Mouse (Mus musculus) heart, embryonic 11.5 days (tissue): Measurements from ENCODE around the gene Npas2. TPM values are rescaled to one million over a fixed set of nuclear protein-coding genes. Genes with fewer than 3 reads are reported as not detected.

Experiments used
- ATAC-seq: fragments of 200-750 bp; cut with Nextera tagmentation; replicated peaks from 2 replicates; pipeline ENCODE4 v1.8.0; 2017; ENCODE audit warnings: moderate library complexity; ENCODE audit not compliant: insufficient number of reproducible peaks, low FRiP score, low TSS enrichment
- H3K27ac ChIP-seq: fragments of 300-500 bp; sonication (generic); 2 replicates; pipeline ENCODE4 v1.5.1; 2014; ENCODE audit warnings: mild to moderate bottlenecking, low read depth, low read length
- H3K27me3 ChIP-seq: fragments of 300-500 bp; sonication (generic); 2 replicates; pipeline ENCODE4 v1.6.1; 2014; ENCODE audit warnings: mild to moderate bottlenecking, low read length, mixed read lengths; ENCODE audit not compliant: control insufficient read depth, insufficient read depth
- H3K36me3 ChIP-seq: fragments of 300-500 bp; sonication (generic); 2 replicates; pipeline ENCODE4 v1.6.1; 2014; ENCODE audit warnings: mild to moderate bottlenecking, low read length, moderate library complexity, mixed read lengths; ENCODE audit not compliant: control insufficient read depth, insufficient read depth
- H3K4me1 ChIP-seq: fragments of 300-500 bp; sonication (generic); 2 replicates; pipeline ENCODE4 v1.6.1; 2014; ENCODE audit warnings: low read length; ENCODE audit not compliant: control insufficient read depth, insufficient read depth
- H3K4me2 ChIP-seq: fragments of 300-500 bp; sonication (generic); 2 replicates; pipeline ENCODE4 v1.6.1; 2014; ENCODE audit warnings: mild to moderate bottlenecking, moderate library complexity
- H3K4me3 ChIP-seq: fragments of 300-500 bp; sonication (generic); 2 replicates; pipeline ENCODE4 v1.5.1; 2014; ENCODE audit warnings: low read depth, low read length
- H3K9ac ChIP-seq: fragments of 300-500 bp; sonication (generic); 2 replicates; pipeline ENCODE4 v1.6.1; 2014; ENCODE audit warnings: mild to moderate bottlenecking, low read depth, low read length, moderate library complexity
- H3K9me3 ChIP-seq: fragments of 300-500 bp; sonication (generic); replicated peaks from 2 replicates; pipeline ENCODE4 v1.6.1; 2016; ENCODE audit warnings: low read length; ENCODE audit not compliant: control insufficient read depth
- WGBS: fragments of 180-500 bp; shearing (Covaris S2); extraction: QIAGEN DNeasy Blood & Tissue Kit; methylation state at CpG from one replicate; pipeline ENCODE4 v1.1.7; 2014; ENCODE audit not compliant: insufficient replicate concordance; 5-methylcytosine and 5-hydroxymethylcytosine counted together
- polyA plus RNA-seq: library from polyadenylated mRNA; unstranded; fragments of >200 nt; fragmentation: Nextera tagmentation; extraction: Ambion mirVana; gene quantifications from 2 replicates; pipeline ENCODE4 v1.2.1, GENCODE M21; 2014

Npas2 gene
- polyA plus RNA-seq, 1 experiment from 2014 or later, result 0.13 TPM

DNA sequence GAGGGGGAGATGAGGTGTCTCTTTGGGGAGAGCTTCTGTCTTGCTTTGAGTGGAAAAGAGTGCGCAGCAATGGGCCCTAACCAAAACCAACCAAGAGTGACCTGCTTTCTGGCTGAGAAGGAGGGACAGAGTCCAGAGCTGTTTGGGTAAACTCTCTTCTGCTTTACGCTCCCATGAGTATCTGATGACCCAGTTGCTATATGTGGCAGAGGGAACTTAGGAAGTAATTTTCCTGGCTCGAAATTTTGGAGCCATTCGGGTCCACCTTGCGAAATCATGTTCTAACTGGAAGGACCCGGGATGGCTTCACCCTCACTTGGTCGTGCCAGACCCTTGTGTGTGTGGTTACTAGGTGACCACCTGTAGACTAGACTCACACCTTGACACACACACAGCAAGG is 108.7 kb downstream of the Npas2 start:
- Histone ChIP-seq H3K27me3 (no peaks in the 10 kb centered on the region), H3K9me3 (no peaks in the 10 kb centered on the region), H3K27ac (no peak overlapping the region), H3K4me1 (no peaks in the 10 kb centered on the region), H3K4me3 (no peak overlapping the region), H3K36me3 (no peaks in the 10 kb centered on the region), H3K9ac (no peak overlapping the region), H3K4me2 (no peak overlapping the region)
- no peak for ATAC-seq
- 82% methylated on average over 7 of the region's 7 CpGs for WGBS

DNA sequence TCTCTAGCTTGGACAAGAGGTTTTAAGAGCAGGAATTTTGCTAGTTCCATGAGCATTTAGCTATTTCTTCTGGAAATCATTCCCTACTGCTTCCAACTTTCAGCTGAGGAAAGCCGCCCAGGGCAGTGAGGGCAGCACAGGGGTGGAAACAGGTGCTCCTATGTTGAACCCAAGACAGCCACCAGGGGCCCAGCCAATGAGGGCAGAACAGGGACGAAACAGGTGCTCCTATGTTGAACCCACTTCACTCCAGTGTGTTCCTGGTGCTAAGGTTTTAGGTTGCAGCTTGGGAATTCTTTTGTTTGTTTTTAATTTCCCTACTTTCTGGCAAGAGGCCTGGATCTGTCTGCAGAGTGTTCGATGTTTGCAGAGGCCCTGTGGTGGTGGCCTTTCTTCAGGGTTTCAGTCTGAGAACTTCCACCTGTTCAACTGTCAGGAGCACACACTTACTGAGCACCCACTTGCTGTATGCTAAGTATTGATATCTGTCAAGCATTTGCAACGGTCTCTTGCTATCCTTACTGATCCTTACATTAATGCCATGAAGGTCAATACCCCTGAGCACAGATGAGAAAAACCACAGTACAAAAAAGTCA is 109.6 kb downstream of the Npas2 start:
- Histone ChIP-seq H3K27ac (no peak overlapping the region), H3K9me3 (no peaks in the 10 kb centered on the region), H3K9ac (no peak overlapping the region), H3K4me1 (no peaks in the 10 kb centered on the region), H3K4me3 (no peak overlapping the region), H3K4me2 (no peak overlapping the region), H3K27me3 (no peaks in the 10 kb centered on the region), H3K36me3 (no peaks in the 10 kb centered on the region)
- no peak for ATAC-seq
- WGBS, result 70% methylated on average over 4 of the region's 4 CpGs

DNA sequence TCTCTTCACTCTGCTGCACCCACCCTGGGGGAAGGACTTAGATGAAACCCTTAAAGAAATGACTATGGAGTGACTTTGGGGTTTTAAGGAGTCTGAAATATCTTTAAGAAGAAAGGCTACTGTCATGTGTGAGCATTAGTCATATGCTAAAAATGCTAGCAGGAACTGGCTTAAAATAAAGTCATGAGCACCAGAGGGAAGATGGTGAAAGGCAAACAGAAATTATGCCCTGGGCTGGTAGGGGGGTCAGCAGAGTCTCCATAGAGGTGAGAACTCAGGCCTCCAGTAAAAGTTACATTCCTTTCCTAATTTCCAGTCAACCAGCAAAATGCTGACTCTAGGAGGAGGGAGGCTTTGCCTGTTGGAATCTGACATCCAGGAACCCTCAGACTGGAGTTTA is 113.8 kb downstream of the Npas2 start:
- ATAC-seq, result no peak
- no peak overlapping the region for H3K4me2 ChIP-seq
- no peaks in the 10 kb centered on the region for H3K27me3 ChIP-seq
- no peak overlapping the region for H3K27ac ChIP-seq
- no peak overlapping the region for H3K4me3 ChIP-seq
- H3K36me3 ChIP-seq, result no peaks in the 10 kb centered on the region
- no peaks in the 10 kb centered on the region for H3K9me3 ChIP-seq
- H3K4me1 ChIP-seq, result no peaks in the 10 kb centered on the region
- no peak overlapping the region for H3K9ac ChIP-seq

DNA sequence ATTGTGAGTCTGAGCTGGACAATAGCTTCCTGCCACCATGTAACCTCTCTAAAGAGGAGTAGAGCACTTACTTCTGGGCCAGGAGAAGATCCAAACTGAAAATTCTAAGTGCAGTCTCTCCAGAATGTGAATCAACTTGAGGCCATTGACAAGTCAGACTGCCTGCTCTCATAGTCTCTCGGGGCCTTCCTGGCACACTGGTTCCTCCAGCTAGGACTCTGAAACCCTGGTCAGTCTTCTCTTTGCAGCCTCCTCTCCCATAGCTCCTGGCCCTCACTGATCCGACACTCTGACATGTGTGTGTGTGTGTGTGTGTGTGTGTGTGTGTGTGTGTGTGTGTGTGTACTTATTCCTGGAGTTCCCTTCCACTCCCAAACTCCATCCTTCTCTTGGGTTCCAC is 114.4 kb downstream of the Npas2 start:
- Histone ChIP-seq H3K27ac (no peak overlapping the region), H3K9ac (no peak overlapping the region), H3K4me3 (no peak overlapping the region), H3K9me3 (no peaks in the 10 kb centered on the region), H3K36me3 (no peaks in the 10 kb centered on the region), H3K27me3 (no peaks in the 10 kb centered on the region), H3K4me2 (no peak overlapping the region), H3K4me1 (no peaks in the 10 kb centered on the region)
- WGBS, result 46% methylated on average over 2 of the region's 2 CpGs
- no peak for ATAC-seq

DNA sequence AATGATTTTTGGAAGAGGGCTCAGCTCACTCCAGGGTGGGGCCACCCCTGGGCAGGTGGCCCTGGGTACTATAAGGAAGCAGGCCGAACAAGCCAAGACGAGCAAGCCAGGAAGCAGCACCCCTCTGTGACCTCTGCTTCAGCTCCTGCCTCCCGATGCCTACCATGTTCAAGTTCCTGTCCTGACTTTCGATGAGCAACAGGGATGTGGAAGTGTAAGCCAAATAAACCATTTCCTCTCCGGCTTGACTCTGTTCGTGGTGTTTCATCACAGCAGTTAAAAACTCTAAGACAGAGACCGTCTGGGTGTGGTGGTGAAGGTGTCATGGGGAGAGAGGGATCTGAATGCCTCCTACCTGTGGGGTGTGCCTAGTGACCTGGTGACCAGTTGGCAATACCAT is 116.0 kb downstream of the Npas2 start:
- no peak overlapping the region for H3K4me3 ChIP-seq
- H3K36me3 ChIP-seq, result no peaks in the 10 kb centered on the region
- WGBS, result 69% methylated on average over 7 of the region's 7 CpGs
- H3K27me3 ChIP-seq, result no peaks in the 10 kb centered on the region
- H3K4me2 ChIP-seq, result no peak overlapping the region
- no peaks in the 10 kb centered on the region for H3K9me3 ChIP-seq
- no peak overlapping the region for H3K9ac ChIP-seq
- no peak overlapping the region for H3K27ac ChIP-seq
- ATAC-seq, result no peak
- no peaks in the 10 kb centered on the region for H3K4me1 ChIP-seq

DNA sequence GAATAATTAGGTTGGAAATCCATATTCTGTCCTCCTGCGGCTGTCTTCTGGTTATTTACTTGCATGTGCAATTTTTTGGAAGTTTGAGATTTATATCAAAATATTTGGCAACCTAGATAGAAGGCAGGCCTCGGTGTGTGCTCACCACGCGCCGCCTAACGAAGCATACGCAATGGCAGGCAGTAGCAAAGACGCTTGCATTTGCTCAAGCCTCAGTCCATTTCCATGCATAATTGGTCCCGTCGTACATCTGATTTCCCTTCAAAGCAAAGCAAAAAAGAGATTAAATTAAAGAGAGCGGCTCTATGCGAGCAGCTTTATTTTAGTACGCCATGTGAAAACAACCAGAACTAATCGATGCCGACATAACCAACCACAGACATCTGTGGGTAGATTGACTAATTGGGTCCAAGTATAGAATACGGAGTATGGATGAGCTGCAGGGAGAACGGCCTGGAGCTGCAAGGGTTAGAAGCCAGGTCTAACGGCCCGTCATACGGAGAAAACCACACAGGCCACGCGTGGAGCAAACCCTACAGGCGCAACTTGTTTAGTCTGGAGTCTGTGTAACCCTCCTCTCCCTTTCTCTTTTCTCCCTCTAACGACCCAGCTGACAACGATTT is 118.9 kb downstream of the Npas2 start:
- Histone ChIP-seq H3K4me3 (no peak overlapping the region), H3K27ac (no peak overlapping the region), H3K9me3 (no peaks in the 10 kb centered on the region), H3K36me3 (no peaks in the 10 kb centered on the region), H3K27me3 (no peaks in the 10 kb centered on the region), H3K9ac (no peak overlapping the region), H3K4me2 (no peak overlapping the region), H3K4me1 (no peaks in the 10 kb centered on the region)
- 88% methylated on average over 25 of the region's 25 CpGs for WGBS
- ATAC-seq, result no peak

DNA sequence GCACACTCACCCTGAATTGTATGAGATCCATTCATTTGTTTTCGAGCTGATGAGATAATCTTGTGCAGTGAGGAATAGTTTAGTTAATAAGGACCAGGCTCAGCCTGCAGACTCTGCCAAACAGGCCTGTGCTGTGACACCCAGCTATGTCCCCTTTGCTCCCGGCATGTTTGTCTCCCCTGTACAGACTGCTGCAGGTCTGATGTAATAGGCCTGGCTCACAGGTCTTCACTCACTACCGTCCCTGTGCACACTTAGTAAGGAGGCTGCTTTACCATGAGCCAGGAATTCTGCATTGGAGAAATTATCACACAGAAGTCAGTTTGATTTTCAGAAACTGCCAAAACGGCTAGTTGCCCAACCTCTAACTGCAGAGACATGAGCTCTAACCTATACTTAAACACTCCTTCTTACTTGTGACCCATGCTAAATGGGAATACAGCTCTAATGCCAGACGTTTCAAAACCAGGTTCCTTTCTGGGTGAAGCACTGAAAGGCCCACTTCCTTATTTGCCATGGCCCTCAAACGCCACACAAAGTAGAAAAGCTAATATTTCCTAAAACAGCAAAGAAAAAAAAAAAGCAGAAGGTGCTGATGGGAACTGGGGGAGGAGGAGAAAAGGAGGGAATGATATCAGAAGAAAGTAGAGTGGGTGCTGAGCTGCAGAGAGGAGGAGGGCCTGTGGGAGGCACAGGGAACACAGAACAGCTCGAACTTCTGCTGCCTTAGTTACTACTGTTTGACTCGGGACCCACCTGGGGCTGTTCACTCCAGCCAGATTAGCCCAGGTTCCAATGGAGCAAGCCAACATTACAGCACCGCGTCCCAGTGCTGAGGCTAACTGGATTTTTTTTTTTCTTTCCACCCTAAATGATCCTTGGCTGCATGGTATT is 120.1 kb downstream of the Npas2 start:
- no peak overlapping the region for H3K9ac ChIP-seq
- no peak overlapping the region for H3K27ac ChIP-seq
- H3K4me2 ChIP-seq, result no peak overlapping the region
- ATAC-seq, result no peak
- H3K4me3 ChIP-seq, result no peak overlapping the region
- no peaks in the 10 kb centered on the region for H3K9me3 ChIP-seq
- 68% methylated on average over 10 of the region's 10 CpGs for WGBS
- H3K36me3 ChIP-seq, result no peaks in the 10 kb centered on the region
- H3K27me3 ChIP-seq, result no peaks in the 10 kb centered on the region
- H3K4me1 ChIP-seq, result no peaks in the 10 kb centered on the region

DNA sequence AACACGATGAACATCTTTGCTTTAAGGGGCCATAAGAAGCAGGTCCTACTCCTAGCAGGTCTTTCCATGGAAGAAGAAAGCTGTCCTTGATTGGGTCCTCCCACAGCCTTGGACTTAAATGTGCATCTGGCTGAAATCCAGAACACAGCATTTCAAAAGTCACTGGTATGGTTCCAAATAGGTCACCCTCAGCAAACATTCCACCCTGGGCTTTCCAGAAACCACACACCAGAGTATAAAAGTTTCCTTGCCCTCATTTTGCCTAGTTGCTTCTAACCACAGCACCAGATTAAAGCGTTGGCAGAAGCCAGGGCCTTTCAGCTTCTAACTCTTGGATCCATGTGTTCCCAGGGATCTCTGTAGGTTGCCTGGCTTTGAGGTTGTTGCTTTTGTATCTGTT is 124.4 kb downstream of the Npas2 start:
- no peaks in the 10 kb centered on the region for H3K36me3 ChIP-seq
- no peaks in the 10 kb centered on the region for H3K27me3 ChIP-seq
- H3K9ac ChIP-seq, result no peak overlapping the region
- H3K9me3 ChIP-seq, result no peaks in the 10 kb centered on the region
- WGBS, result 74% methylated on average over 2 of the region's 2 CpGs
- H3K4me1 ChIP-seq, result no peaks in the 10 kb centered on the region
- H3K27ac ChIP-seq, result no peak overlapping the region
- ATAC-seq, result no peak
- no peak overlapping the region for H3K4me2 ChIP-seq
- no peak overlapping the region for H3K4me3 ChIP-seq
